Mouse (Mus musculus): ENCODE results near the gene Eif3m.

DNA sequence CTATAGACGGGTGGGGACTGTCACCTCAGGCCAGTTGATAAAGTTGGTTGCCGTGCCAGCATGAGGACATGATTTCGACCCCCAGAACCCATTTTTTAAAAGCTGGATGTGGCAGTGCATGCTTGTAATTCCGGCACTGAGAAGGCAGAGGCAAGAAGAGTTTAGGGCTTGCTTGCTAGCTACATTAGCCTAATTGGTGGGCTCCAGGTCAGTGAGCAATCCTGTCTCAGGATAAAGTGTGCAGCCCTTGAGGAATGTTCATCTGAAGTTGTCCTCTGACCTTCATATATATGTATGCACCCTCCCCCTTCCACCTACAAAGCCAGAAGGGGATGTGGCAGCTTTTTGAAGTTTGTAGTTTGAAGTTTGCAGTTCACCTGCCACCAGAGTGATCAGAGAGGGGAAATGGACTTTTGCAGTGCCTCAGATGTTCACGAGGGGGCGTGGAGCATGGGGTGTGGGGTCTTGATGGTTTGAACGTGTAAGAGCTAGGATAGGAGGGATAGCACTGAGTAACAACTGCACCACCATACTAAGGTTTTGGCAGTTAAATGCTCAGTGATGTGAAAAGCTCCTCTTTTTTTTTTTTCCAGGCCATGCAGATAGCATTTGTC, 21.2 kb upstream of the Eif3m start:
- TF ChIP-seq CTCF (IDR thresholded peaks at IDR 0.05) (no peak), EP300 (IDR thresholded peaks at IDR 0.05) (no peak)
